Comparison of ENCODE assay signal across 10 mouse cellular contexts in the genomic region with DNA sequence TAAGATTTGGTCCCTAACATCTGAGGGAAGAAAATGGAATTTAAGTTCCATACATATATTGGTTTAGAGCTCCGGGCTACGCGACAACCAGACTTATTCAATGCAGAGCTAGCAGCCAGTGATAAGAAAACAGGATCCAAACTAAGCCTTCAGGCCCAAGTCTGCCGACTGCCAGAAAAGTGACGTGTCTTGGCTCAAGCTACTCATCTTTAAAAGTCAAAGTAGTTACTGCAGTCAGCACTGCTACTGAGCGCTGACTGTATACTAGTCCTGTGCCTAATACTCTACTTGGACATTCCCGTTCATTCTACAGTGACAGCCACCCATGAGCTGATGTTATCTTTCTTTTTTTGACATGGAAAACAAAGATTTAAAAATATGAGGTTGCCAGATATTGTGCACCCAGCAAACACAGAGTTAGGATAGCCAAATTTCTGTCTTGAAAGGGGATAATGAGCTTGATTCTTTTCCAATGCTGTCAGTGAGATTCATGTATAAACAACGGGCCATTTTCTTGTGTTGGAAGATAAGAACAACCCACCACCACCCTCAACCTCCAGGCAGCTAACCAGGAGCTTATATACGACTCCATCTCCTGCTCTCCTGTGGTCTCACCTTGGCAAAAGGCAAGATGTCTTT.
A peak's percentile ranks its signal among the peaks of the same experiment; 100 is the strongest.
DNase-seq lines count a peak whose midpoint lies in the region; ATAC-seq and TF ChIP-seq lines count a peak whose summit lies in the region.
"Had no signal": no experiment of that assay in that cellular context is flagged by ENCODE, and none has a peak within 500 bp of the region (broad histone marks: within the 10 kb centered on the region; RNA-seq: fewer than 3 reads in every experiment).

No protein-coding gene starts in this region.

- TF ChIP-seq CTCF in midbrain, postnatal 0 days (IDR thresholded peaks at IDR 0.05), result no peak

- no peak overlapping the region for H3K9ac ChIP-seq in forebrain, embryonic 14.5 days (ENCODE audit: low read length)
- H3K9ac ChIP-seq in forebrain, embryonic 11.5 days (ENCODE audit: low read length), result no peak overlapping the region
- no peak overlapping the region for H3K9ac ChIP-seq in midbrain, postnatal 0 days (replicated peaks; ENCODE audit: low read length, poor library complexity, severe bottlenecking)
- H3K9ac ChIP-seq in midbrain, embryonic 16.5 days (ENCODE audit: low read depth, low read length), result no peak overlapping the region
- H3K9ac ChIP-seq: embryonic facial prominence, embryonic 12.5 days had no signal

- DNase-seq in forebrain, embryonic 14.5 days (ENCODE audit: low spot score), result peak; percentile 88
- DNase-seq in forebrain, embryonic 11.5 days (ENCODE audit: low spot score), result no peak
- peak; percentile 45 for DNase-seq in midbrain, postnatal 0 days (ENCODE audit: low spot score)
- peak; percentile 31 for DNase-seq in heart, postnatal 25 days (ENCODE audit: low spot score)
- DNase-seq in right cerebral cortex, postnatal 25 days, result peak; percentile 38
- no peak for DNase-seq in limb, embryonic 10.5 days (ENCODE audit: low spot score)

- no peak overlapping the region for H3K4me3 ChIP-seq in forebrain, embryonic 14.5 days (ENCODE audit: low read depth, low read length)
- no peak overlapping the region for H3K4me3 ChIP-seq in forebrain, embryonic 11.5 days (ENCODE audit: low read depth, low read length)
- H3K4me3 ChIP-seq in midbrain, postnatal 0 days (ENCODE audit: low read depth, low read length), result no peak overlapping the region
- H3K4me3 ChIP-seq in midbrain, embryonic 16.5 days (ENCODE audit: low read depth, low read length), result no peak overlapping the region
- no peak overlapping the region for H3K4me3 ChIP-seq in limb, embryonic 10.5 days
- H3K4me3 ChIP-seq: embryonic facial prominence, embryonic 12.5 days; hindbrain, embryonic 10.5 days had no signal

- 0 out of 2 replicates have a peak, but pooled peaks cover 5% of the 10 kb centered on the region for H3K4me1 ChIP-seq in forebrain, embryonic 14.5 days (ENCODE audit: control insufficient read depth, insufficient read depth, low read length)
- H3K4me1 ChIP-seq in forebrain, embryonic 11.5 days (replicated peaks; ENCODE audit: control insufficient read depth, insufficient read depth, low read length), result no peaks in the 10 kb centered on the region
- H3K4me1 ChIP-seq in midbrain, postnatal 0 days (ENCODE audit: insufficient read depth, low read length), result no peaks in the 10 kb centered on the region; the same call in 1 of the 2 replicates
- no peaks in the 10 kb centered on the region for H3K4me1 ChIP-seq in midbrain, embryonic 16.5 days (ENCODE audit: control insufficient read depth, insufficient read depth, low read length)
- H3K4me1 ChIP-seq in limb, embryonic 10.5 days, result peaks cover 6% of the 10 kb centered on the region; the same call in 1 of the 2 replicates
- H3K4me1 ChIP-seq: embryonic facial prominence, embryonic 12.5 days; hindbrain, embryonic 10.5 days had no signal

- ATAC-seq in forebrain, embryonic 14.5 days, result peak; percentile 74; the same call in 1 of the 2 replicates
- no peak for ATAC-seq in forebrain, embryonic 11.5 days (replicated peaks; ENCODE audit: low FRiP score)
- no peak for ATAC-seq in midbrain, postnatal 0 days (ENCODE audit: low FRiP score)
- no peak for ATAC-seq in midbrain, embryonic 16.5 days
- ATAC-seq in megakaryocyte-erythroid progenitor cell, adult 5-6 weeks (replicated peaks; ENCODE audit: low FRiP score, low TSS enrichment, poor library complexity, severe bottlenecking), result no peak

- H3K9me3 ChIP-seq in forebrain, embryonic 14.5 days (replicated peaks; ENCODE audit: control insufficient read depth, low read length), result no peaks in the 10 kb centered on the region
- no peaks in the 10 kb centered on the region for H3K9me3 ChIP-seq in forebrain, embryonic 11.5 days (ENCODE audit: control insufficient read depth, low read length)
- no peaks in the 10 kb centered on the region for H3K9me3 ChIP-seq in midbrain, postnatal 0 days (ENCODE audit: low read length)
- H3K9me3 ChIP-seq in midbrain, embryonic 16.5 days (replicated peaks; ENCODE audit: control insufficient read depth, low read length, poor library complexity, severe bottlenecking), result no peaks in the 10 kb centered on the region
- H3K9me3 ChIP-seq in limb, embryonic 10.5 days (replicated peaks), result no peaks in the 10 kb centered on the region
- H3K9me3 ChIP-seq: embryonic facial prominence, embryonic 12.5 days; hindbrain, embryonic 10.5 days had no signal

- no peaks in the 10 kb centered on the region for H3K27me3 ChIP-seq in forebrain, embryonic 14.5 days (replicated peaks; ENCODE audit: control insufficient read depth, insufficient read depth, low read length)
- no peaks in the 10 kb centered on the region for H3K27me3 ChIP-seq in forebrain, embryonic 11.5 days (ENCODE audit: control insufficient read depth, insufficient read depth, low read length)
- H3K27me3 ChIP-seq in midbrain, postnatal 0 days (ENCODE audit: insufficient read depth, low read length), result no peaks in the 10 kb centered on the region
- no peaks in the 10 kb centered on the region for H3K27me3 ChIP-seq in midbrain, embryonic 16.5 days (ENCODE audit: control insufficient read depth, insufficient read depth, low read depth, low read length)
- no peaks in the 10 kb centered on the region for H3K27me3 ChIP-seq in limb, embryonic 10.5 days (ENCODE audit: low read depth, poor library complexity, severe bottlenecking)
- H3K27me3 ChIP-seq: embryonic facial prominence, embryonic 12.5 days had no signal

- WGBS in forebrain, embryonic 14.5 days, result 66% methylated on average over 9 of the region's 9 CpGs
- WGBS in forebrain, embryonic 11.5 days, result 88% methylated on average over 9 of the region's 9 CpGs
- 68% methylated on average over 9 of the region's 9 CpGs for WGBS in midbrain, postnatal 0 days
- WGBS in midbrain, embryonic 16.5 days, result 81% methylated on average over 9 of the region's 9 CpGs
- 93% methylated on average over 9 of the region's 9 CpGs for WGBS in limb, embryonic 10.5 days

- H3K36me3 ChIP-seq in forebrain, embryonic 14.5 days (ENCODE audit: control insufficient read depth, insufficient read depth, low read length), result no peaks in the 10 kb centered on the region
- no peaks in the 10 kb centered on the region for H3K36me3 ChIP-seq in forebrain, embryonic 11.5 days (ENCODE audit: control insufficient read depth, insufficient read depth, low read length)
- H3K36me3 ChIP-seq in midbrain, postnatal 0 days (ENCODE audit: insufficient read depth, low read length), result peaks cover 7% of the 10 kb centered on the region; the same call in 1 of the 2 replicates
- H3K36me3 ChIP-seq in midbrain, embryonic 16.5 days (ENCODE audit: control insufficient read depth, insufficient read depth, low read length), result no peaks in the 10 kb centered on the region; the same call in 1 of the 2 replicates
- peaks cover 3% of the 10 kb centered on the region; the same call in 1 of the 2 replicates for H3K36me3 ChIP-seq in limb, embryonic 10.5 days
- H3K36me3 ChIP-seq: embryonic facial prominence, embryonic 12.5 days; hindbrain, embryonic 10.5 days had no signal

- H3K27ac ChIP-seq in forebrain, embryonic 14.5 days (ENCODE audit: low read depth, low read length), result peak overlapping the region; percentile 44
- H3K27ac ChIP-seq in forebrain, embryonic 11.5 days (ENCODE audit: low read depth, low read length), result no peak overlapping the region
- H3K27ac ChIP-seq in midbrain, postnatal 0 days (ENCODE audit: low read depth, low read length), result no peak overlapping the region
- H3K27ac ChIP-seq in midbrain, embryonic 16.5 days (ENCODE audit: low read length), result no peak overlapping the region; the same call in 1 of the 2 replicates
- no peak overlapping the region for H3K27ac ChIP-seq in limb, embryonic 10.5 days
- H3K27ac ChIP-seq: embryonic facial prominence, embryonic 12.5 days; hindbrain, embryonic 10.5 days had no signal

- intact Hi-C loops in heart, postnatal 25 days (cut with DNase I), result no loop called here

- H3K4me2 ChIP-seq in forebrain, embryonic 14.5 days (ENCODE audit: low read length), result no peak overlapping the region
- no peak overlapping the region for H3K4me2 ChIP-seq in forebrain, embryonic 11.5 days (ENCODE audit: low read depth, low read length, severe bottlenecking)
- H3K4me2 ChIP-seq in midbrain, postnatal 0 days (ENCODE audit: low read depth, low read length, poor library complexity, severe bottlenecking), result no peak overlapping the region
- H3K4me2 ChIP-seq in midbrain, embryonic 16.5 days (ENCODE audit: low read length), result no peak overlapping the region
- H3K4me2 ChIP-seq: embryonic facial prominence, embryonic 12.5 days had no signal

Comparison
In these comparisons a context has a peak if more than half of its experiments do, and no peak if none do; other contexts are left out.
1. DNase-seq: peak in forebrain, embryonic 14.5 days (single experiment), midbrain, postnatal 0 days (single experiment), heart, postnatal 25 days (single experiment) and right cerebral cortex, postnatal 25 days (single experiment); none in forebrain, embryonic 11.5 days (single experiment) and limb, embryonic 10.5 days (single experiment).